Mouse (Mus musculus) NIH3T3 (cell line): ENCODE data around the gene Jsrp1.

Experiments
- DNase-seq: peaks from one replicate; pipeline ENCODE4 v3.0.0-alpha.2; 2012; ENCODE audit warnings: low read depth

Jsrp1 gene

DNA sequence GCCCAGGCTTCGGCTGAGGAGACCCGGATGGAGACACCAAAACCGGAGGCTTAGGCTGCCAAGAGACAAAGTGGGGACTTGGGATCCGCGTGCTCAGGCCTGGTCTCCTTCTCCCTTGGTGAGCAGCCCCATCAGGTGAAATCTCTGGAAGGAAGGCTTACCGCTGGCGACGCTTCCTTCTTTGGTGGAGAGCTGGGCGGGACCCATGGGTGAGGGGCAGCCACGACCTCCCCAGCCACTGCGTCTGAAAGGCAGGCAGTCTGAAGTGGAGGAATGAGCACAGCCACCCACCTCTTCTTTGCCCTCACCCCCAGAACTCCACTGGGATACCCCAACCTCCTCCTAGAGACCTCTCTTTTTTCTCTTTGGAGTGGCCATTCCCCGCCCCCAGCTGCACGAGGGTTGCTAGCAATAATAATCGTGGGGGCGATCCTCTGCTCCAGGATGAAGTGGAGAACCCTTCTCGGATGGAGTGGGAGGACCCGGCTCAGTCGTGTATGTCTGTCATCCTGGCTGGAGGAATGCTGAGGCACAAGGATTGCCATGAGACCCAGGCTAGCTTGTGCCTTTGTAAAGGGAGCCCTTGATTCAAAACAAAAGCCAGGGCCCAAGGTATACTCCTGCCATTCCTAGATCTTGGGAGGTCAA lies 4.2 kb downstream of the Jsrp1 start:
- DNase-seq, result no peak

DNA sequence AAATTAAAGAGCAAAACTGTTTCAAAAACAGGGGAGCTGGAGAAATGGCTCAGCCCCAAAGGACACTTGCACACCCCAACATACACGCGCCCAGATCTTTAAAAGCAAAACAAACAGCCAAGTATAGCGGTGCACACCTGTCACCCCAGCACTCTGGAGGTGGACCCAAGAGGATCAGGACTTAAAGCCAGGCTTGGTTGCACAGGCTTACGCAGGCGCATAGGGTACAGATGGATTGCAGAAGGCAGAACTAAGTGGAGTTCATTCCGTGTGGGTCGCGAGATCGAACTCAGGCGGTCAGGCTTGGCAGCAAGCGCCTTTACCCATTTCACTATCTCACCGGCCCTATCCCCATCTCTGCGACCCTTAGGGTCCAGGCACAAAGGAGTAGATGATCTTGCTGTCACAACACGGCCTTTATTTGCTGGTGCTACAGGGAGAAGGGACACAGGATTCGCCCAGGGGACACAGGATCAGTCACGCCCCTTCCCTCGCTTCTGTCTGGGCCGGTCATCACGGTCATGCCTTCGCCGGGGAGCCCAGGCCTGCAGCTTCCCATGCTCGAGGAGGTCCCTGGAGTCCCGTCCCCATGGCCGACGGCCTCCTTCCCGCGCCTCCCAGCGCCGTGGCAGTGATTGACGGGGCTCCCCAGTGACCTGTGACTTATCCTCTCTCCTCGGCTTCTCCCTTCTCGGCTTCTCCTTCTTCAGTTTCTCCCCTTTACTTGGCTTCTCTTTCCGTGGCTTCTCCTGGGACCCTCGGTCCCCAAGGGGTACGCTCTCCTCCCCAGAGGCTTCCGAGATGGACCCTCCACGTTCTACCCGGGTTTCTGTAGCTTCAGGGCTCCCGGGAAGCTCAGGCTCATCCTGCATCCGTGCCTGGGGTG lies 5.0 kb downstream of the Jsrp1 start:
- DNase-seq, result no peak

DNA sequence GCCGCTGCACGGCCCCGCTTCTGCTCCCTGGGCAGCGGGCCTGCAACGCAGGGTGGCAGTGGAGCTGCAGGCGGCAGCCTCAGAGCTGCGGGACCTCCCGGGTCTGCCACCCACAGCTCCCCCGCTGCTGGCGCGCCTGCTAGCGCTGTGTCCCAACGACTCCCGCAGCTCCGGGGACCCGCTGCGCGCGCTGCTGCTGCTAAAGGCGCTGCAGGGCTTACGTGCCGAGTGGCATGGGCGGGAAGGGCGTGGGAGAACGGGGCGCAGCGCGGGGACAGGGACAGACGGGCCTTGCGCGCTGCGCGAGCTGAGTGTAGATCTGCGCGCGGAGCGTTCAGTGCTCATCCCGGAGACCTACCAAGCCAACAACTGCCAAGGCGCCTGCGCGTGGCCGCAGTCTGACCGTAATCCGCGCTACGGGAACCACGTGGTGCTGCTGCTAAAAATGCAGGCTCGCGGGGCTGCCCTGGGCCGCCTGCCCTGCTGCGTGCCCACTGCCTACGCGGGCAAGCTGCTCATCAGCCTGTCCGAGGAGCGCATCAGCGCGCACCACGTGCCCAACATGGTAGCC lies 6.2 kb downstream of the Jsrp1 start:
- no peak for DNase-seq

- DNase-seq, result no peak
Observed at GRCm38 (mm10) chr10:80806341-80807056, 6.8 kb downstream of the Jsrp1 start.

DNA sequence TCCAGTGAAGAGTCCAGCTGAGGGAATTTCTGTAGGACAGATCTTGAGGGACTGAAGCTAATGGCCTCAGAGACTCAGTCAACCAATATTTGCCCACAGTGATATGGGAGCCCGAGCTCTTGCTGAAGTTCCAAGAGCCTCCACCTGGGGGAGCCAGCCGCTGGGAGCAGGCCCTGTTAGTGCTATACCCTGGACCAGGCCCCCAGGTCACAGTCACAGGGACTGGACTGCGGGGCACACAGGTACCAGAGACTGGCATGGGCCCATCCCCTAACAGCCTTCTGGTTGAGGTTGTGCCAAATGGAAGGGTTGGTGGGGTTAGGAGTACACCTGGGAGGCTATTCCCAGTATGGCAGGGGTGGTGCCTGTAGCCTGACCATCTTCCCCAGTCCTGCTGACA lies 7.4 kb downstream of the Jsrp1 start:
- peak; percentile 72 for DNase-seq

DNA sequence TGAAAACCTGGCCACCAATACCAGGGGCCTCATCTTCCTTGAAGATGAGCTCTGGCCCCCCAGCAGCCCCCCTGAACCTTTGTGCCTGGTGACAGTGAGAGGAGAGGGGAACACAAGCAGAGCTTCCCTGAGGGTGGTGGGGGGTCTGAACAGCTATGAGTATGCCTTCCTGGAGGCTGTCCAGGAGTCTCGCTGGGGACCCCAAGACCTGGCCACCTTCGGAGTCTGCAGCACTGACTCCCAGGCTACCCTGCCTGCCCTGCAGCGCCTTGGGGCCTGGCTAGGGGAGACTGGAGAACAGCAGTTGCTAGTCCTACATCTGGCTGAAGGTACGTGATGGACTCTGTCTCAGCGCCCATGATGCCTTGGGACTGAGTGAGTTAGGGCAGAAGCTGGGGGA lies 8.0 kb downstream of the Jsrp1 start:
- no peak for DNase-seq

DNA sequence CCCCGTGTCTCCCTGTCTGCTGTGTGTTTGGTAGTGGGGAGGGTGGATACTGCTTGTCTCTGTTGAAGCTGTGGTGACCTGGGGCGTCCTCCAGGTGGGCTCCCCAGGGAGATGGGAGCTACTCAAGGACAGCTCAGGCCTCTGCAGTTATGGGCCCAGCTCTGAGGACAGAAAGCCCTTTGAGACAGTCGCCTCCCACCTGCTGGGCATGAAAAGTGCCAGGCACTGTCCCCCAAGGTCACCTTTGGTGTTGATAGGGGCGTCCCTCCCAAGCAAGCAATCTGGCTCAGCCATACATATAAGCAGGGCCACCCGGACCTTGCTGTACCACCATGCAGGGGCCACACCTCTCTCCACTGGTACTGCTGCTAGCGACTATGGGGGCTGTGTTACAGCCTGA lies 8.4 kb downstream of the Jsrp1 start, which contains the start of gene Amh:
Amh (plus strand) TSS at position 328 of the 400 bp plus-strand sequence.
- DNase-seq, result no peak

DNA sequence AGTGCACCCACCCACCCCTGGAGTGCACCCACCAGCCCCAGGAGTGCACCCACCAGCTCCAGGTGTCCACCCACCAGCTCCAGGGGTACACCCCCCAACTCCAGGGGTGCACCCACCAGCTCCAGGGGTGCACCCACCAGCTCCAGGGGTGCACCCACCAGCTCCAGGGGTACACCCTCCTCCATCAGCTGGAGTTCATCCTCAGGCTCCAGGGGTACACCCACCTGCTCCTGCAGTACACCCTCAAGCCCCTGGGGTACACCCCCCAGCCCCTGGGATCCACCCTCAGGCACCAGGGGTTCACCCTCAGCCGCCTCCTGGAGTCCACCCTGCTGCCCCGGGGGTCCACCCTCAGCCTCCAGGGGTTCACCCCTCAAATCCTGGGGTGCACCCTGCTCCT lies 9.0 kb downstream of the Jsrp1 start:
- DNase-seq, result no peak

GRCm38 (mm10) chr10:80802996-80803395 lies 10.3 kb downstream of the Jsrp1 start:
- DNase-seq, result no peak

GRCm38 (mm10) chr10:80802204-80802912 lies 10.9 kb downstream of the Jsrp1 start:
- no peak for DNase-seq

DNA sequence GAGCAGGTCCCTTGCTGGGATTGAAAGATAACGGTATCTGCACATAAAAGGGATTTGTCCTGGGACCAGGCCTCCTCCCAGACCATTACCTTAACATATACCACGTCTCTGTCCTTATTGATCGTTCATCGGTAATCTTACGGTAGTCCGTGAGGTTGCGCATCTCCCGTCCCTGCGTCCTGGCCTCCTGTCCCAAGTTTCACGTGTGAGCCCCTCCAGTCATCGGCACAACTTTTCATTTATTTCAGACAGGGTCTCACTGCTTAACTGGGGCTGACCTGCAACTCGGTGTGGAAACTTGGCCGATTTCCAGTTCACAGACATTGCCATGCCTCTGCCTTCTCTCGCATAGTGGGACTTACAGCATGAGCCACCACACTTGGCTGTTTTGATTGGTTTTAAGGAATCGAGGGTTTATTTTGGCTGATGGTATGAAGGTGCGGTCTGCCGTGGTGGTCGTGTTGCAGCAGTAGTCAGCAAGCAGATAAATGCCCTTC lies 14.2 kb downstream of the Jsrp1 start:
- peak; percentile 70 for DNase-seq

- peak; percentile 98 for DNase-seq
Observed at GRCm38 (mm10) chr10:80798150-80799006, 14.9 kb downstream of the Jsrp1 start, which contains the start of the genes Sf3a2 and Plekhj1. Gene Sf3a2, plus strand, starts transcription at chr10:80798198. Gene Plekhj1, minus strand, starts transcription at chr10:80798626.

DNA sequence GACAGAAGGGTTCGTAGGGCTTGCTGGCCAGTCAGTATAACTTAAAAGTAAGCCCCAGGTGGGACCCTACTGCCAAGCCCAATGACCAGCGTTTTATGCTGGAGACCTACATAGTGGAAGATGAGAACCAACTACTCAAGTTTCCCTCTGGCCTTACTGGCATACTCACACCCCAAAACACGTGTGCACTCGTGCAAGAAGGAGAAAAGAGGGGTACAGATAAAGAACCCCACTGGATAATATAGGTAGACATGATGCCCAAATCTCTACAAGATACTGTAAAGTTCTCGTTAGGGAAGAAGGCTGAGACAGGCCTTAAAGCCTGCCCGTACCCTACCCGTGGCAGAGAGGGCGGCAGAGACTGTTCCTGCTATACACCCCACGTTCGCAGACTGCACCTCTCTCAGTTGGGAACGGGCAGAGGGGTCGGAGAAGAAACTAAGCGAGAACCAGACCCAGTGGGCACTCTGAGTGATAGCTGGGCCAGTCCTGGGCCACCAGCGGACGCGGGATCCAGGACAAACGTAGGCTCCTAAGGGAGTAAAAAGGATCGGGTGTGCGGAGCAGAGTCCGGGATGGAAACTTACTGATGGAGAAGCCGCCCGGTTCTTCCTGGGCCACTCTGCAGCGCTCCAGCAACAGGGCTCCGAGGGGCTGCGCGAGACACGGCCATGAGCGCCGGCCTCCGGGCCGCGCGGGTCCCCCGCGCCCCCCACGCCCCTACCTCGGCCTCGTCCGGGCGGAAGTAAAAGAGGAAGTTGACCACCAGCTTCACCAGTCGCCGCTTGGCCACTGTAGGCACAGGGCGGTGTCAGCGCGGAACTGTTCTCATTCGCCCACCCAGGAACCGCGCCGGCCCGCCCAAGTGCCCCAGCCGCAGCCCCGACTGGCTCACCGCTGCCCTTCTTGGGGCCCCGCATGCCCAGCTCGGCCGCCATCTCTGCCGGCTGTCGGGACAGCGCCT lies 15.8 kb downstream of the Jsrp1 start:
- no peak for DNase-seq

DNA sequence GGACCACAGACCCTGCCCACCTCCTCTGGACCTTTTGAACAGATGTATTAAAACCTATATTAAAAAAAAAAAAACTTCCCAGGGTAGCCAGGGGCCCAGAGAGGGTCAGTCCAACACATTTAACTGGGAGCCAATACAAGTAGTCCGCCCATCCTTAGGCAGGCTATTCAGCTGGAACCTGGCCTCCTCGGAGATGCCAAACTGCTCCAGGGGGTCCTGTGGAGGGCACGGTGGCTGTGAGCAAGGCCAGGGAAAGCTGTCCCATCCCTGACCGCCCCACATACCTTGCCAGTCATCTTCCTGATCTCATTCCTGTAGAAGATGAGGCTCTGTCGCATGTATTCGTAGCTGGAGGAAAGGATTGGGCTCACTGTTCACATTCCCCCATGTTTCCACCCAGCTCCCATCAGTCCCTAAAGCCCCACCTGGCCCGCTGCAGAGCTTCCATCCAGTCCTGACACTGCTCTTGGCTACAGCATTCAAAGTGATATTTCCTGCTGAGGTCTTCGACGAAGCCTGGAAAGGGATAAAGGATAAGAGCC lies 16.9 kb downstream of the Jsrp1 start:
- DNase-seq, result no peak

DNA sequence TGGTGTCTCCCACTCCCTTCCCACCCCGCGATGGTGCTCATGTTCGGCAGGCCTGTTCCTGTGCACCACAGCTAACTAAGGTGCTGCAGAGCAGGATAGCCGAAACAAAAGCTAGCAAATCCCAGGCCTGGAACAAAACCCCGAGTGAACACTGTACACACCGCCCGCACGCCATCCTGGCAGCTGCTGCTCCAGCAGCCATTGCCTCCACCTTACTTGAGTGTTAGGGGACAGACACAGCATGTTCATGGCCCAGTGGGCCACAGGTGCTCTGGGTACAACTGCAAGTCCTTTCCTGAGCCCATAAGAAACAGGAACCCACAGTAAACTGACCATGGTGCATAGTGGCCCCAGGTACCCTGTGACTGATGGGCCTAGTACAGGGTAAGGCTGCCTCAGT lies 18.5 kb downstream of the Jsrp1 start:
- no peak for DNase-seq

DNA sequence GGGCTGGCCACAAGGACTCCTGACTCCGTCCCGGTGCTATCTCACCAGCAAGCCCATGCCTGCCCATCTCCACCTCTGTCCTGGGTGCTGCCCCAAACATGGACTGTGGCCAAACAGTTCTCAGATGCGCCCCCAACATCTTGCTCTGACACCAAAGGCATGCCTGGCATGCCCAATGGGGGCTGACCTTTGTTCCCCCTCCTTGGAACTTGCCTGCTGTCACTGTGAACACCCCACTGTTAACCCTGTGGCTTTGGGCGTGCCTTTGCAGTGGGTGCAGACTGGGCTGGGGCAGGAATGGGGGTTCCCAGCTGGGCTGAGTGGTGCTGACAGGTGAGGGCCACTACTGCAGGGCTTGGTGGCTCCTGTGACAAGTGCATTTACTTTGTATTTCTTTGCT lies 19.5 kb downstream of the Jsrp1 start:
- no peak for DNase-seq

GRCm38 (mm10) chr10:80793033-80793784 lies 20.1 kb downstream of the Jsrp1 start:
- DNase-seq, result no peak
